Mouse (Mus musculus): Measurements from ENCODE around the gene Arrb2.
"Not testable (repeated sequence)": the region's sequence is repeated elsewhere in the genome, so short reads cannot be mapped to it uniquely, and the experiment has no call there.

Gene Arrb2

GRCm38 (mm10) chr11:70432048-70432894, at the start of gene Arrb2:
Arrb2 (plus strand) TSS chr11:70432635.
- peak; percentile 90 to 97 for DNase-seq (ENCODE audit: low spot score in 2 of 2)

GRCm38 (mm10) chr11:70384136-70384535, 48.3 kb upstream of the Arrb2 start:
- DNase-seq (ENCODE audit: low spot score in 2 of 2): no peak

- DNase-seq (ENCODE audit: low spot score in 2 of 2): no peak
Observed at GRCm38 (mm10) chr11:70387436-70387835, 45.0 kb upstream of the Arrb2 start.

- DNase-seq (ENCODE audit: low spot score in 2 of 2): no peak
Observed at GRCm38 (mm10) chr11:70389421-70389820, 43.0 kb upstream of the Arrb2 start.

GRCm38 (mm10) chr11:70403598-70403997, 28.8 kb upstream of the Arrb2 start:
- no peak for DNase-seq (ENCODE audit: low spot score in 2 of 2)

- DNase-seq (ENCODE audit: low spot score in 2 of 2): peak; percentile 83 to 85
Observed at GRCm38 (mm10) chr11:70409594-70410296, 22.7 kb upstream of the Arrb2 start, which contains the start of gene Pelp1. Pelp1 (minus strand) TSS chr11:70410031.

GRCm38 (mm10) chr11:70410297-70410643, 22.2 kb upstream of the Arrb2 start:
- DNase-seq (ENCODE audit: low spot score in 2 of 2): no peak

- no peak for DNase-seq (ENCODE audit: low spot score in 2 of 2)
Observed at GRCm38 (mm10) chr11:70412591-70412990, 19.8 kb upstream of the Arrb2 start.

GRCm38 (mm10) chr11:70413961-70414360, 18.5 kb upstream of the Arrb2 start:
- DNase-seq (ENCODE audit: low spot score in 2 of 2): peak; percentile 78 to 86

- no peak for DNase-seq (ENCODE audit: low spot score in 2 of 2)
Observed at GRCm38 (mm10) chr11:70418199-70418598, 14.2 kb upstream of the Arrb2 start.

GRCm38 (mm10) chr11:70419486-70419885, 12.9 kb upstream of the Arrb2 start:
- no peak for DNase-seq (ENCODE audit: low spot score in 2 of 2)

GRCm38 (mm10) chr11:70426598-70426997, 5.8 kb upstream of the Arrb2 start:
- DNase-seq (ENCODE audit: low spot score in 2 of 2): not testable (repeated sequence)

- no peak for DNase-seq (ENCODE audit: low spot score in 2 of 2)
Observed at GRCm38 (mm10) chr11:70431574-70431973, 861 bp upstream of the Arrb2 start.

- DNase-seq (ENCODE audit: low spot score in 2 of 2): peak in 1 of 2 experiments; percentile 32
Observed at GRCm38 (mm10) chr11:70432895-70433568, 597 bp downstream of the Arrb2 start.

- peak in 1 of 2 experiments; percentile 32 for DNase-seq (ENCODE audit: low spot score in 2 of 2)
Observed at GRCm38 (mm10) chr11:70433569-70433943, 1.1 kb downstream of the Arrb2 start.

GRCm38 (mm10) chr11:70433951-70434350, 1.5 kb downstream of the Arrb2 start:
- no peak for DNase-seq (ENCODE audit: low spot score in 2 of 2)

GRCm38 (mm10) chr11:70435476-70435875, 3.0 kb downstream of the Arrb2 start:
- no peak for DNase-seq (ENCODE audit: low spot score in 2 of 2)

- no peak for DNase-seq (ENCODE audit: low spot score in 2 of 2)
Observed at GRCm38 (mm10) chr11:70437426-70437825, 5.0 kb downstream of the Arrb2 start.

GRCm38 (mm10) chr11:70438728-70439374, 6.4 kb downstream of the Arrb2 start:
- DNase-seq (ENCODE audit: low spot score in 2 of 2): no peak

- no peak for DNase-seq (ENCODE audit: low spot score in 2 of 2)
Observed at GRCm38 (mm10) chr11:70440637-70441036, 8.2 kb downstream of the Arrb2 start.

- DNase-seq (ENCODE audit: low spot score in 2 of 2): no peak
Observed at GRCm38 (mm10) chr11:70441882-70442281, 9.4 kb downstream of the Arrb2 start.

- DNase-seq (ENCODE audit: low spot score in 2 of 2): no peak
Observed at GRCm38 (mm10) chr11:70443964-70444363, 11.5 kb downstream of the Arrb2 start.
